Mouse (Mus musculus) C2C12 (cell line): ENCODE results near the gene Gm49661. TPM values are rescaled to one million over a fixed set of nuclear protein-coding genes. Genes with fewer than 3 reads are reported as not detected.

Experiments
- H3K27me3 ChIP-seq: one replicate; pipeline ENCODE4 v1.6.1; 2011; ENCODE audit not compliant: control insufficient read depth, insufficient read depth, insufficient read length
- H3K36me3 ChIP-seq: one replicate; pipeline ENCODE4 v1.6.1; 2011; ENCODE audit not compliant: control insufficient read depth, insufficient read depth
- H3K4me3 ChIP-seq: one replicate; pipeline ENCODE4 v1.5.1; 2011; ENCODE audit warnings: mild to moderate bottlenecking, control low read depth; ENCODE audit not compliant: poor library complexity, insufficient read depth, severe bottlenecking
- H3K79me2 ChIP-seq: one replicate; pipeline ENCODE4 v1.6.1; 2011; ENCODE audit not compliant: control insufficient read depth, insufficient read depth
- H3K79me3 ChIP-seq: one replicate; pipeline ENCODE4 v1.6.1; 2011; ENCODE audit warnings: low read depth, control low read depth
- H3ac ChIP-seq: one replicate; pipeline ENCODE3; 2011; ENCODE audit warnings: low read depth; ENCODE audit not compliant: control insufficient read depth, insufficient read length
- CEBPB ChIP-seq: IDR thresholded peaks from one replicate; pipeline ENCODE4 v1.6.1; 2011; ENCODE audit warnings: low read depth, mild to moderate bottlenecking, control low read depth, moderate library complexity
- CTCF ChIP-seq: IDR thresholded peaks from one replicate; pipeline ENCODE4 v1.5.1; 2011; ENCODE audit not compliant: control insufficient read depth, insufficient read depth, insufficient read length
- FOSL1 ChIP-seq: IDR thresholded peaks from one replicate; pipeline ENCODE4 v1.8.0; 2011; ENCODE audit warnings: mild to moderate bottlenecking, low read length; ENCODE audit not compliant: poor library complexity, insufficient read depth, severe bottlenecking
- MAX ChIP-seq: IDR thresholded peaks from one replicate; pipeline ENCODE4 v1.6.1; 2011; ENCODE audit warnings: mild to moderate bottlenecking, control low read depth
- MYOD1 ChIP-seq: IDR thresholded peaks from one replicate; pipeline ENCODE4 v1.6.1; 2011; ENCODE audit warnings: low read depth; ENCODE audit not compliant: control insufficient read depth, insufficient read length
- MYOG ChIP-seq: IDR thresholded peaks from one replicate; pipeline ENCODE4 v1.6.1; 2011; ENCODE audit not compliant: control insufficient read depth, insufficient read length; ENCODE audit errors: extremely low read depth
- USF1 ChIP-seq: IDR thresholded peaks from one replicate; pipeline ENCODE4 v1.6.1; 2011; ENCODE audit warnings: low read depth, mild to moderate bottlenecking, control low read depth, moderate library complexity
- microRNA-seq: library from miRNA; unstranded; fragments of <30 nt; microRNA quantifications from one replicate; pipeline ENCODE4, GENCODE M21; 2019; ENCODE audit warnings: borderline microRNAs expressed
- polyA plus RNA-seq: library from polyadenylated mRNA; unstranded; fragments of >200 nt; fragmentation: generic; extraction: Trizol; gene quantifications from one replicate; pipeline ENCODE4 v1.2.1, GENCODE M21; 2012; ENCODE audit warnings: missing spikeins

Gene Gm49661
- polyA plus RNA-seq, 1 experiment: not detected

DNA sequence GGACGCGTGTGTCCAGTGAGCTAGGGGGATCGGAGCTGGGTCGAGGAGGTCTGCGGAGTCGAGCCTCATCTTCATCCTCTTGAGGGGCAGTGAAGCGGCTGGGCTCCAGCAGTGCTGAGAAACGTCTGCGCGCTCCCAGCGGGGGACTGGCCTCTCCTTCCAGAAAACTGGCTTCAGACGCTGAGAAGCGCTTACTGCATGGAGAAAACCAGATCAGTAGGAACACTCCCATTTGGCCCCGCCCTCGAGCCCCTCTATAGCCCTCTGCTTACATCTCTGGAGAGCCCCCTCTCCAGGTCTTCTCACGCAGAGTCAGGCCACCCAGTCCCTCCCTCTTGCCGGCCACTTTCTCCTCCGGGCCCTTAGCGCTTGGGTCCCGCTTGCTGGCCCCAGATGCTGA lies 51.5 kb downstream of the Gm49661 start:
- Histone ChIP-seq H3K36me3 (no peaks in the 10 kb centered on the region), H3ac (no peak overlapping the region), H3K4me3 (no peak overlapping the region), H3K79me3 (no peaks in the 10 kb centered on the region), H3K79me2 (no peaks in the 10 kb centered on the region), H3K27me3 (peaks cover 7% of the 10 kb centered on the region)
- TF ChIP-seq CTCF (no peak), USF1 (no peak), MYOG (no peak), MAX (no peak), MYOD1 (no peak), FOSL1 (no peak), CEBPB (no peak)

Small RNA genes lying within 50 kb of the gene (microRNA-seq; reads per million reads assigned to microRNA genes)
- gene Gm24197: not detected

Other genes starting within 250 kb of the Gm49661 start
- gene G430095P16Rik, start 246.4 kb downstream of the Gm49661 start, polyA plus RNA-seq: 2.9 TPM
- 50.7 TPM for gene Nfix, start 169.1 kb downstream of the Gm49661 start, polyA plus RNA-seq
- 2.4 TPM for gene Dand5, start 146.6 kb downstream of the Gm49661 start, polyA plus RNA-seq
- 32.5 TPM for gene Gadd45gip1, start 137.9 kb downstream of the Gm49661 start, polyA plus RNA-seq
- gene Rad23a, start 128.8 kb downstream of the Gm49661 start, polyA plus RNA-seq: 68.3 TPM
- 687 TPM for gene Calr, start 122.5 kb downstream of the Gm49661 start, polyA plus RNA-seq
- 104 TPM for gene Farsa, start 112.4 kb downstream of the Gm49661 start, polyA plus RNA-seq
- gene Syce2, start 97.3 kb downstream of the Gm49661 start, polyA plus RNA-seq: 8.5 TPM
- gene Gcdh, start 75.5 kb downstream of the Gm49661 start, polyA plus RNA-seq: 11.4 TPM
- gene Klf1, start 67.5 kb downstream of the Gm49661 start, polyA plus RNA-seq: 0.09 TPM
- gene Dnase2a, start 60.9 kb downstream of the Gm49661 start, polyA plus RNA-seq: 9.0 TPM
- gene Mast1, start 32.1 kb downstream of the Gm49661 start, polyA plus RNA-seq: not detected
- 0.05 TPM for gene Rtbdn, start 22.4 kb downstream of the Gm49661 start, polyA plus RNA-seq
- gene Prdx2, start 154 bp upstream of the Gm49661 start, polyA plus RNA-seq: 609 TPM
- gene Rnaseh2a, start 334 bp upstream of the Gm49661 start, polyA plus RNA-seq: 145 TPM
- gene Junb, start 9.3 kb upstream of the Gm49661 start, polyA plus RNA-seq: 158 TPM
- 7.0 TPM for gene Hook2, start 21.2 kb upstream of the Gm49661 start, polyA plus RNA-seq
- gene Best2, start 45.1 kb upstream of the Gm49661 start, polyA plus RNA-seq: 0.04 TPM
- gene Asna1, start 55.8 kb upstream of the Gm49661 start, polyA plus RNA-seq: 253 TPM
- 321 TPM for gene Trir, start 57.4 kb upstream of the Gm49661 start, polyA plus RNA-seq
- 52.0 TPM for gene Tnpo2, start 67.5 kb upstream of the Gm49661 start, polyA plus RNA-seq
- 20.0 TPM for gene Fbxw9, start 90.6 kb upstream of the Gm49661 start, polyA plus RNA-seq
- gene Gm5741, start 98.5 kb upstream of the Gm49661 start, polyA plus RNA-seq: not detected
- gene Dhps, start 102.3 kb upstream of the Gm49661 start, polyA plus RNA-seq: 123 TPM
- 152 TPM for gene Wdr83os, start 111.3 kb upstream of the Gm49661 start, polyA plus RNA-seq
- 25.0 TPM for gene Wdr83, start 111.9 kb upstream of the Gm49661 start, polyA plus RNA-seq
- gene Man2b1, start 113.8 kb upstream of the Gm49661 start, polyA plus RNA-seq: 9.8 TPM
- 0.07 TPM for gene Zfp791, start 153.7 kb upstream of the Gm49661 start, polyA plus RNA-seq
- not detected for gene Cks1brt, start 182.5 kb upstream of the Gm49661 start, polyA plus RNA-seq